8 mouse cellular contexts compared by ENCODE assay signal in genomic region chr1:23792737-23793533, GRCm38 (mm10). TPM values are rescaled to one million over a fixed set of nuclear protein-coding genes. Genes with fewer than 3 reads are reported as not detected.
DNase-seq lines count a peak whose midpoint lies in the region; TF ChIP-seq lines count a peak whose summit lies in the region.

No protein-coding gene starts in this region.

- peak; percentile 87 for TF ChIP-seq CTCF in lung, adult 2 months (IDR thresholded peaks at IDR 0.05; ENCODE audit: insufficient read depth, low read length)
- TF ChIP-seq CTCF in olfactory bulb, adult 2 months (IDR thresholded peaks at IDR 0.05; ENCODE audit: insufficient read depth, low read depth, low read length) = peak; percentile 61

- peak; percentile 21 for DNase-seq in CD4-positive helper T cell, adult 2 months (ENCODE audit: low read depth, low spot score)
- DNase-seq in adrenal gland, postnatal 25 days = peak; percentile 82
- peak; percentile 79 for DNase-seq in embryonic facial prominence, embryonic 10.5 days (ENCODE audit: low spot score)
- peak; percentile 6 to 18 for DNase-seq in heart, adult 9 months (ENCODE audit: low spot score in 2 of 2)
- peak; percentile 77 to 79 for DNase-seq in kidney, postnatal 25 days
- DNase-seq in lung, adult 2 months = peak; percentile 79
- DNase-seq in testis, postnatal 10 days (ENCODE audit: low spot score) = peak; percentile 87

- H3K36me3 ChIP-seq in embryonic facial prominence, embryonic 10.5 days (replicated peaks) = no peaks in the 10 kb centered on the region

- no peak overlapping the region for H3K27ac ChIP-seq in embryonic facial prominence, embryonic 10.5 days (replicated peaks)
- no peak overlapping the region for H3K27ac ChIP-seq in olfactory bulb, adult 2 months (ENCODE audit: insufficient read depth, low read depth, low read length)

- H3K27me3 ChIP-seq in embryonic facial prominence, embryonic 10.5 days (replicated peaks; ENCODE audit: low read depth, poor library complexity, severe bottlenecking) = no peaks in the 10 kb centered on the region

- H3K4me3 ChIP-seq in embryonic facial prominence, embryonic 10.5 days = no peak overlapping the region
- H3K4me3 ChIP-seq in lung, adult 2 months (replicated peaks; ENCODE audit: extremely low read depth, low read depth, low read length) = no peak overlapping the region
- no peak overlapping the region for H3K4me3 ChIP-seq in olfactory bulb, adult 2 months (ENCODE audit: insufficient read depth, low read depth, low read length)

- H3K9me3 ChIP-seq in embryonic facial prominence, embryonic 10.5 days = no peaks in the 10 kb centered on the region

- no peaks in the 10 kb centered on the region for H3K4me1 ChIP-seq in embryonic facial prominence, embryonic 10.5 days
- no peaks in the 10 kb centered on the region for H3K4me1 ChIP-seq in lung, adult 2 months (ENCODE audit: control insufficient read depth, insufficient read depth, low read length)
- H3K4me1 ChIP-seq in olfactory bulb, adult 2 months (ENCODE audit: control insufficient read depth, insufficient read depth, low read length) = no peaks in the 10 kb centered on the region

- 49% methylated on average over 11 of the region's 11 CpGs for WGBS in embryonic facial prominence, embryonic 10.5 days
- WGBS in lung, adult 2 months = 37% methylated on average over 11 of the region's 11 CpGs
- WGBS in olfactory bulb, adult 2 months = 63% methylated on average over 11 of the region's 11 CpGs

- no peak for TF ChIP-seq POLR2A in lung, adult 2 months (IDR thresholded peaks at IDR 0.05; ENCODE audit: borderline replicate concordance, extremely low read depth, low read depth, low read length)
- TF ChIP-seq POLR2A in olfactory bulb, adult 2 months (IDR thresholded peaks at IDR 0.05; ENCODE audit: insufficient read depth, low read depth, low read length) = no peak

RNA-seq across cellular contexts. Expression of gene B3gat2, which starts 31.4 kb away (rescaled TPM):
- total RNA-seq in adrenal gland, postnatal 25 days (2021) = not detected in 2 replicates
- polyA plus RNA-seq in embryonic facial prominence, embryonic 10.5 days (2016; fragmentation: Nextera tagmentation; extraction: Ambion mirVana) = 0.76 and 0.91 TPM in 2 replicates
- 0.02 and 0.07 TPM in 2 replicates for polyA plus RNA-seq in lung, adult 2 months (2012; rRNA removed)
- not detected in 2 replicates for polyA plus RNA-seq in olfactory bulb, adult 2 months (2012; ENCODE audit: insufficient read depth, insufficient read length, low replicate concordance, missing spikeins)

Comparison
In these comparisons a context has a peak if more than half of its experiments do, and no peak if none do; other contexts are left out.
1. DNase-seq: peak in every context shown above with its lines; median percentile 87 in testis, postnatal 10 days; 82 in adrenal gland, postnatal 25 days; 79 in embryonic facial prominence, embryonic 10.5 days; 79 in lung, adult 2 months; 78 in kidney, postnatal 25 days; 21 in CD4-positive helper T cell, adult 2 months; 12 in heart, adult 9 months.